Mouse (Mus musculus): ENCODE results near the gene Pip4k2b.
"Not testable (repeated sequence)": the region's sequence is repeated elsewhere in the genome, so short reads cannot be mapped to it uniquely, and the experiment has no call there.

Gene Pip4k2b

DNA sequence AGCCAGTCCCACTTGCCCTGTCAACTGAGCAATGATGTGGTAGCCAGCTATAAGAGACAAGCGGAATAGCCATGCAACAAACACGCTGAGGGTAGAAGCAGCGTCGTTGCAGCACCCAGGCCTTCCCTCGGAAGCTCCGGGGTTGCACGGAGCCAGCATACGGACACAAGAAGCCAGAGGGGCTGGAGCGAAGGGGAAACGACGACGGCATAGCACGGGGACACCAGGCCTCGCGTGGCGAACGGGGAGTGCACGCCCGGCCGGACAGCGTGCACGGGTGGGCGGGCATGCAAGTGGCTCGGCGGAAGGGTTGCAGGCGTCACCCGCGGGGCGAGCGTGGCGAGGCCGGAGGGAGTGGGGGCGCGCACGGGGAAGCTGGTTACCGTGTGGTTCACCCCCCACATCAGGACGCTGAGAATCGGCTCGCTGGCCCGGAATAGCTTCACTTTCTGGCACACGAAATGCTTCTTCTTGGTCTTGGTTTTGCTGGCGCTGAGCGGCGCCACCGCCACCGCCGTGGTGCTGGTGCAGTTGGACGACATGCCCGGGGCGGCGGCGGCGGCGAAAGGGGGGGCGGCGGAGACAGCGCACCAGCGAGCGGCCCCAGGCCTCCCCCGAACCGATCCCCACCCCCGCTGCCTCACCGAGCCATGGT lies at the start of gene Pip4k2b:
Pip4k2b (minus strand) TSS at position 642 of the 655 bp plus-strand sequence.
- no peak for DNase-seq (ENCODE audit: low read depth)

DNA sequence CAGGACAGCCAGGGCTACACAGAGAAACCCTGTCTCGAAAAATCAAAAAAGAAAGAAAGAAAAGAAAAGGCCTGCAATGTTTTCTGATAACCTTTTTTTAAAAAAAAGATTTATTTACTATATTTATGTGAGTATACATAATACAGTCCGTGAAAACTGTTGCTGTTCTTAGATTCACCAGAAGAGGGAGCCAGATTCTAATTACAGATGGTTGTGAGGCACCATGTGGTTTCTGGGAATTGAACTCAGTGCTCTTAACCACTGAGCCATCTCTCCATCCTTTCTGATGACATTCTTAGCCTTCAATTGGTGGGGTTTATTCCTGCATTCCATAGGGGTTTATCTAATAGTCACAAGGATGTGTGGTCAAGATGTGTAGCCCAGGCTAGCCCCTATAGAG lies 48.7 kb upstream of the Pip4k2b start:
- peak; percentile 75 for DNase-seq (ENCODE audit: low read depth)

GRCm38 (mm10) chr11:97790778-97791438 lies 46.4 kb upstream of the Pip4k2b start:
- DNase-seq (ENCODE audit: low read depth) = not testable (repeated sequence)

- DNase-seq (ENCODE audit: low read depth) = no peak
Measured at GRCm38 (mm10) chr11:97789727-97790126, 45.2 kb upstream of the Pip4k2b start.

- DNase-seq (ENCODE audit: low read depth) = no peak
Measured at GRCm38 (mm10) chr11:97787961-97788360, 43.5 kb upstream of the Pip4k2b start.

DNA sequence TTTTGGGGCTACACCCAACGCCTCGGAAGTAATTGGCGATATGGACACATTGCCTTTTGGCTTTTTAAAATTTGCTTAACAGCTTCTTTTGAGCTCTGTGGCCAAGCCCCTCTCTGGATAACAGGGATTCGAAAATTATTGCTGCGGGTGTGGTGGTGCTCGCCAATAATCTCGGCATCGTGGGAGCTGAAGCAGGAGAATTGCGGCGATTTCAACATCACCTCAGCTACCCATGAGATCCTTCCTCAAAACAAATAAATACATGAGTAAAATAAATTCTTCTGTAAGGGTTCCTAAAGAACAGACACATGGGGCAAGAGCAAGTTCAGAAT lies 38.0 kb upstream of the Pip4k2b start:
- no peak for DNase-seq (ENCODE audit: low read depth)

GRCm38 (mm10) chr11:97781832-97782563 lies 37.5 kb upstream of the Pip4k2b start, which contains the start of gene Rpl23:
TSS of gene Rpl23 (minus strand) at chr11:97782437.
- peak; percentile 99 for DNase-seq (ENCODE audit: low read depth)

GRCm38 (mm10) chr11:97781478-97781831 lies 37.0 kb upstream of the Pip4k2b start:
- DNase-seq (ENCODE audit: low read depth) = no peak

- no peak for DNase-seq (ENCODE audit: low read depth)
Measured at GRCm38 (mm10) chr11:97779968-97780701, 35.6 kb upstream of the Pip4k2b start.

GRCm38 (mm10) chr11:97778918-97779317 lies 34.4 kb upstream of the Pip4k2b start:
- DNase-seq (ENCODE audit: low read depth) = no peak

DNA sequence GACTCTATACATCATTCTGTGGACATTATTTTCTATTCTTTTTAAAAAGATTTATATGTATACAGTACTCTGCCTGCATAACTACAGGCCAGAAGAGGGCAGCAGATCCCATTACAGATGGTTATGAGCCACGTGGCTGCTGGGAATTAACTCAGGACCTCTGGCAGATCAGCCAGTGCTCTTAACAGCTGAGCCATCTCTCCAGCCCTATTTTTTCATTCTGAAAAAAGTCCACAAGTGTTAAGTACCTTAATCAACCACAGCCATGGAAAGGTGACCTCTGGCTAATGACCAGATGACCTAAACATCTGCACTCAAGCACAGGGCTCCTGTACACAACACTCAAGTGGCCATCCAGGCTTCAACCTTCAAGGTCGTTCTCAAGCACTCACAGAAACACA lies 32.6 kb upstream of the Pip4k2b start:
- DNase-seq (ENCODE audit: low read depth) = no peak

- DNase-seq (ENCODE audit: low read depth) = no peak
Measured at GRCm38 (mm10) chr11:97776497-97777128, 32.1 kb upstream of the Pip4k2b start.

DNA sequence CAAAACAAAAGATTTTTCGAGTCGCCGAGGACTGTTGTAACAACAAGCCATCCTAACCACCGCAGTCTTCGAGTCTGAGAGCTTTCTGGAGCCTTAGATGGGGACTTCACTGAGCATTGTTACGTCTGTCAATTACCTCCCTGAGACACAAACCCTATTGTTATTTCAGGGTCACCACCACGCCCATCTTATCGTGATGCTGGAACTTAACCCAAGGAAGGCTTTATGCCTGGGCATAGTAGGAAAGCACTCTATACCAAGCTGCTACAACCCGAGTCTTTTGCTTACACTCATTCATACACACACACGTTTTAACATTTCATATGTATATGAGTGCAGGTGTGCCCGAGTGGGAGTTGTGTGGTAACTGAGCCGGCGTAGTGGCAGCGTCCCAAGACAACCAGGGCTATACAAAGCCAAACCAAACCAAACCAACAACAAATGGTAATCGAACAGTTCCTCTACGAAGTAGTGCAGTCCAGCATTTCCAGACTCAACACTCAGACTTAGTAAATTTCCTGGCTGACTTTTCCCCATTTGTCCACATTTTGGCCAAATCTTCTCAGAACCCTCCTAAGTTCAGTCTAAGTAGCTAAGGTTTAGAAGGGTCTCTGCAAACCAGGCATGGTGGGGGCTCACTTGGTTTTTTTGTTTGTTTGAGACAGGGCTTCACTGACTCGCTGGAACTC lies 31.4 kb upstream of the Pip4k2b start, which contains the start of gene 1700001P01Rik:
1700001P01Rik (minus strand) TSS at position 111 of the 689 bp plus-strand sequence.
- DNase-seq (ENCODE audit: low read depth) = no peak

DNA sequence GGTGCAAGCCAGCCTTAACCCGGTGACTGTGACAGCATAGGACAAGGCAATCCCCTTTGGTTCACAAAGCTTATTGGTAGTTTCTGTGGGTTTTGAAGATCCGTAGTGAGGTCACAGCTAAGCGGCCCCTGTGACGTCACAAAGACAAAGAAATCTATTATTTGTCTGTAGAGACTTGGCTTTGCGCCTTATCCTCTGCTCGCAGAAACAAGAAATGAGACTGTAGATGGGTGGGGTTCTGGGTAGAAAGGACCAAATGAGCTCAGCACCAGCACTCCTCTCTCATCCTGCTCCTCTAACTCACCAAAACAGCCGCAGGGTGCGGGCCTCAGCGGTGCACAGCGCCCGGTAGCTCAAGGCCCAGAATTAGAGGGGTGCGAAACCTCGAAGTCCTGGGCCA lies 30.7 kb upstream of the Pip4k2b start:
- DNase-seq (ENCODE audit: low read depth) = no peak

DNA sequence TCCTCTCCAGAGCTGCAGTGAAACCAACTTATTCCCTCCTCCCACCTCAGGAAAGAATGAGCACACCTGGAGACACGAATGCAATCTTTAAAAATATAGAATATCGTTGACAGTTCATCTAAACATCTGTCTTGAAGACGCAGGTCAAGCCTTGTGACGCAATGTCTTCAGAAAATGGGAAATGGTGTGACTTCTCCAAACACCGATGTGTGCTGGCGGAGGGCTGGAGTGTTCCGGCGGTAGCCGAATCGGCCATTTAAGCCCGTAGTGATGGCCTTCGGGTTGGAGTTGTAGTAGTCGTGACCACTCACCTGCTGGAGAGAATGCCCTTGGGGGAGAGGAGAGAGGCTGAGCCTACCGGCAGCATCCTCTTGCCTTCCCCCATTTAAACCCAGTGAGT lies 26.9 kb upstream of the Pip4k2b start:
- DNase-seq (ENCODE audit: low read depth) = no peak

DNA sequence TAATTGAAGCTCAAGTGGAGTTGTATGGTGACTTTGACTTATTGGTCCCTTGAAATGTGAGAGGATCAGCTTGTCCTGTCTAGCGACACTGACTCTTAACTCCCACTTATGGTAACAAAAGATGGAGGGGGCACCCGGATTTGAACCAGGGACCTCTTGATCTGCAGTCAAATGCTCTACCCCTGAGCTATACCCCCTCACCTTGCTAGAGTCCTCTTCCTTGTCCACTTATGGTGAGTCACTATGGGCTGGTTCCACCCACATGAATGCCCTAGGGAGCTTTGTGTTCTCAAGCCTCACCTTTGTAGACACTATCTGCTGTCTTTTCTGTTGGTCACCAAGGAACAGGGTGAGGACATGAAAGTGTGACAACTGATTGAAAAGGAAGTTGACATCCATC lies 25.2 kb upstream of the Pip4k2b start:
- DNase-seq (ENCODE audit: low read depth) = no peak

GRCm38 (mm10) chr11:97766154-97766881 lies 21.8 kb upstream of the Pip4k2b start, which contains the start of gene Cwc25:
TSS of gene Cwc25 (minus strand) at chr11:97766556.
- DNase-seq (ENCODE audit: low read depth) = peak; percentile 97

DNA sequence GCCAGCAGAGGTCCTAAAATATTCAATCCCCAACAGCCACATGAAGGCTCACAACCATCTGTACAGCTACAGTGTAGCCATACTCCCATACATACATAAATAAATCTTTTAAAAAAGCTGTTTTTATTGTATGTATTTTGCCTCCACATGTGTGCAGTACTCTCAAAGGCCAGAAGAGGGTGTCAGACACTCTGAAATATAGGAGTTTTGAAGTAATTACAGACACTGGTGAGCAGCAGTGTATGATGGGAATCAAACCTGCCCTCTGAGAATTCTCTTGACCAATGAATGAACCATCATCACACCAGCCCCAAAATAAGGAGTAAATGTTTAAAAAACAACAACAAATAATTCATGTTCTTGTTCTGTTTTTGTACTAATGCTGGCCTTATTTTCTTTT lies 17.1 kb upstream of the Pip4k2b start:
- no peak for DNase-seq (ENCODE audit: low read depth)

DNA sequence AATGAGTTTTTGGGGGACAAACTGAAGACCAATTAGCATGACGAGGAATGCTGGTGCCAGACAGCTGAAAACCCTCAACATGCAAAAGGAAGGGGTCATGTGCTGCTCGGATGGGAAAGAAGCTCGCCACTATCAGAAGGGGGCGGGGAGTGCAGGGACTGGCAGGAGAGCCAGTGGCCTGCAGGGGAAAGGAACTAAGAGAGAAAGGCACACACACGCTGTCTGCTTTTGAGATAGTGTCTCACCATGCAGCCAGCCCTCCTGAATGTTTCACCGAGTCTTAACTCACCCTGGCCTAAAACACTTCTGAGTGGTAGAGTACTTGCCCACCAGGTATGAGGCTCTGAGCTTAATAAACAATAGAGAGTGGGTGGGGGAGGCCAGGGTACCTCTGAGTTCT lies 14.4 kb upstream of the Pip4k2b start:
- DNase-seq (ENCODE audit: low read depth) = no peak

DNA sequence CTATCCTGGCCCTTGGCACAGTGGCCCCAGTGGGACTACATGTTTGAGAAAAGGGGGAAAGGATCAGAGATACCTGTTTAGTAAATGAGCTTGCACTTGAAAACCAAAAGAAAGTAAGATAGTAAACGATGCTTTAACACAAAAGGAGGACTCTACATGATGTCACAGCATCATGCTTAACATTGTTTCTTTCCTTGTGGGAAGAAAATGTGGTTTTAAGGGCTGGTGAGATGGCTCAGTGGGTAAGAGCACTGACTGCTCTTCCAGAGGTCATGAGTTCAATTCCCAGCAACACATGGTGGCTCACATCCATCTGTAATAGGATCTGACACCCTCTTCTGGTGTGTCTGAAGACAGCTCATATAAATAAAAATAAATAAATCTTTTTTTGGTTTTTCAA lies 13.6 kb upstream of the Pip4k2b start:
- DNase-seq (ENCODE audit: low read depth) = no peak

- DNase-seq (ENCODE audit: low read depth) = no peak
Measured at GRCm38 (mm10) chr11:97753277-97753676, 8.8 kb upstream of the Pip4k2b start.

Data from c-Kit-positive CD71-negative TER-119-negative erythroid progenitor cells, embryonic 14.5 days (primary cell).